Mouse (Mus musculus): ENCODE data around the gene Kif2a. TPM values are rescaled to one million over a fixed set of nuclear protein-coding genes. Genes with fewer than 3 reads are reported as not detected.
A peak's percentile ranks its signal among the peaks of the same experiment; 100 is the strongest.

Kif2a gene
- polyA plus RNA-seq, 1 experiment from 2014 or later = 33.2 TPM

DNA sequence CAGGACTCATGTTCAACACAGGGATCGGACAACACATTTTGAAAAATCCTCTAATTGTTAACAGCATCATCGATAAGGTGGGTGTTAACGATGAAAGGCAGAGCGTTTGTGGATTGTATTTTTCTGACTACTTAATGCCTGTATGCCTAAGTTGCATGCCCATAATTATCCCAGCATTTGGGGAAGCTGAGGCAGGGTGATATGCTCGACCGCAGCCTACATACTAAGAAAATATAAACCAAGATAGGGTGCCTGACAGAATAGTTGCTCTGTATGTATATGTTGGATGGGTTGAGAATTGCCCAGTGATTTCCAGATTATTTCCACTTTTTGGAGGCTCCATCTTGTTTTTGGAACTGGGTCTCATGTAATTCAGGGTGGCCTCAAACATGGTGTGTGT lies 74.3 kb downstream of the Kif2a start:
- Histone ChIP-seq H3K4me3 (ENCODE audit: low read depth, low read length) (peak overlapping the region; percentile 88), H3K9ac (ENCODE audit: low read length) (peak overlapping the region; percentile 91), H3K36me3 (ENCODE audit: control insufficient read depth, insufficient read depth, low read length) (peaks cover 7% of the 10 kb centered on the region; the same call in 1 of the 2 replicates), H3K4me2 (ENCODE audit: low read depth) (peak overlapping the region; percentile 39), H3K4me1 (ENCODE audit: control insufficient read depth, insufficient read depth, low read length) (peaks cover 6% of the 10 kb centered on the region; the same call in 1 of the 2 replicates), H3K27ac (ENCODE audit: low read depth, low read length) (no peak overlapping the region), H3K9me3 (ENCODE audit: control insufficient read depth, low read length) (no peaks in the 10 kb centered on the region), H3K27me3 (ENCODE audit: control insufficient read depth, insufficient read depth, low read length) (no peaks in the 10 kb centered on the region)
- ATAC-seq (ENCODE audit: insufficient read depth, low FRiP score, low TSS enrichment) = no peak
- no peak for DNase-seq (ENCODE audit: low spot score)
- WGBS = 5% methylated on average over 6 of the region's 6 CpGs

GRCm38 (mm10) chr13:106946594-106947540 lies 75.1 kb downstream of the Kif2a start, which contains the start of gene Dimt1:
Dimt1 (plus strand) TSS chr13:106947127.
- Histone ChIP-seq H3K4me3 (ENCODE audit: low read depth, low read length) (peak within 1 kb of the TSS; percentile 88), H3K4me2 (ENCODE audit: low read depth) (peak within 1 kb of the TSS; percentile 52), H3K4me1 (ENCODE audit: control insufficient read depth, insufficient read depth, low read length) (peaks cover 6% of the 10 kb centered on the region; the same call in 1 of the 2 replicates), H3K9ac (ENCODE audit: low read length) (peak within 1 kb of the TSS; percentile 91), H3K9me3 (ENCODE audit: control insufficient read depth, low read length) (no peaks in the 10 kb centered on the region), H3K36me3 (ENCODE audit: control insufficient read depth, insufficient read depth, low read length) (peaks cover 4% of the 10 kb centered on the region; the same call in 1 of the 2 replicates), H3K27ac (ENCODE audit: low read depth, low read length) (0 out of 2 replicates have a peak within 1 kb of the TSS, but pooled peaks have one; percentile 39), H3K27me3 (ENCODE audit: control insufficient read depth, insufficient read depth, low read length) (no peaks in the 10 kb centered on the region)
- peak; percentile 99 for ATAC-seq (ENCODE audit: insufficient read depth, low FRiP score, low TSS enrichment)
- under 1% methylated on average over 68 of the region's 68 CpGs for WGBS
- DNase-seq (ENCODE audit: low spot score) = peak; percentile 94

DNA sequence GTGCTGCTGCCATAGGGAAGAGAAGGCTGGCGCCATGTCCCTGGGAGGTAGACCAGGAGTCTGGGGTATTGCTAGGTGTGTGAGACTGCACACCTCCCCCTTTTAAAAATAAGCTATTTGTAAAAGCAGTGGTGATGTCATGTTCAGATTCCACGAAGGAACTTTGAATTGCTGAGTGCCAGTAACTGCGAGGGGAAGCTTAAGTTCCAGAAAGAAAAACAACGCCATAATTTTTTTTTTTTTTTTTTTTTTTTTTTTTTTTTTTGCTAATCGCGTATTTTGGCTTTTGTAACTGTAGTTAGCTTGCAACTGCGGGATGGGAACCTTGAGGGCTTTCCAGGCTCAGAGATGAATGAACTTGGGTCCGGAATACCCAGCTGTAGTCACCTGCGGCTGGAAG lies 76.4 kb downstream of the Kif2a start:
- Histone ChIP-seq H3K9me3 (ENCODE audit: control insufficient read depth, low read length) (no peaks in the 10 kb centered on the region), H3K4me2 (ENCODE audit: low read depth) (no peak overlapping the region), H3K4me1 (ENCODE audit: control insufficient read depth, insufficient read depth, low read length) (peaks cover 6% of the 10 kb centered on the region; the same call in 1 of the 2 replicates), H3K36me3 (ENCODE audit: control insufficient read depth, insufficient read depth, low read length) (peaks cover 3% of the 10 kb centered on the region; the same call in 1 of the 2 replicates), H3K9ac (ENCODE audit: low read length) (no peak overlapping the region), H3K27me3 (ENCODE audit: control insufficient read depth, insufficient read depth, low read length) (no peaks in the 10 kb centered on the region), H3K27ac (ENCODE audit: low read depth, low read length) (no peak overlapping the region), H3K4me3 (ENCODE audit: low read depth, low read length) (no peak overlapping the region)
- DNase-seq (ENCODE audit: low spot score) (no peak), ATAC-seq (ENCODE audit: insufficient read depth, low FRiP score, low TSS enrichment) (no peak)
- 86% methylated on average over 9 of the region's 9 CpGs for WGBS

DNA sequence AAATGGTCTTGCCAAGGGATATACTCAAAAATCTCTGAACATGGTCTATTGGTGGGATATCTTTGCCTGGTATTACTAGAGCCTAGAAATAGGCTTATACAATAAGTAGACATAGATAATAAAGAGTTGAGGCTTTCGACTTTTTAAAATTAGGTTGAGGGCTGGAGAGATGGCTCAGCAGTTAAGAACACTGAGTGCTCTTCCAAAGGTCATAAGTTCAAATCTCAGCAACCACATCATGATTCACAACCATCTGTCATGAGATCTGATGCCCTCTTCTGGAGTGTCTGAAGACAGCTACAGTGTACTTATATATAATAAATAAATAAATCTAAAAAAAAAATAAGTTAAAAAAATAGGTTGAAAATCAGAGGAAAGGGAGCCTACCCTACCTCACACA lies 79.2 kb downstream of the Kif2a start:
- Histone ChIP-seq H3K27me3 (ENCODE audit: control insufficient read depth, insufficient read depth, low read length) (no peaks in the 10 kb centered on the region), H3K9me3 (ENCODE audit: control insufficient read depth, low read length) (no peaks in the 10 kb centered on the region), H3K4me3 (ENCODE audit: low read depth, low read length) (no peak overlapping the region), H3K4me1 (ENCODE audit: control insufficient read depth, insufficient read depth, low read length) (no peaks in the 10 kb centered on the region; the same call in 1 of the 2 replicates), H3K27ac (ENCODE audit: low read depth, low read length) (no peak overlapping the region), H3K36me3 (ENCODE audit: control insufficient read depth, insufficient read depth, low read length) (no peaks in the 10 kb centered on the region), H3K9ac (ENCODE audit: low read length) (no peak overlapping the region), H3K4me2 (ENCODE audit: low read depth) (no peak overlapping the region)
- DNase-seq (ENCODE audit: low spot score) (no peak), ATAC-seq (ENCODE audit: insufficient read depth, low FRiP score, low TSS enrichment) (no peak)
- 89% methylated on average over 1 of the region's 1 CpGs for WGBS

DNA sequence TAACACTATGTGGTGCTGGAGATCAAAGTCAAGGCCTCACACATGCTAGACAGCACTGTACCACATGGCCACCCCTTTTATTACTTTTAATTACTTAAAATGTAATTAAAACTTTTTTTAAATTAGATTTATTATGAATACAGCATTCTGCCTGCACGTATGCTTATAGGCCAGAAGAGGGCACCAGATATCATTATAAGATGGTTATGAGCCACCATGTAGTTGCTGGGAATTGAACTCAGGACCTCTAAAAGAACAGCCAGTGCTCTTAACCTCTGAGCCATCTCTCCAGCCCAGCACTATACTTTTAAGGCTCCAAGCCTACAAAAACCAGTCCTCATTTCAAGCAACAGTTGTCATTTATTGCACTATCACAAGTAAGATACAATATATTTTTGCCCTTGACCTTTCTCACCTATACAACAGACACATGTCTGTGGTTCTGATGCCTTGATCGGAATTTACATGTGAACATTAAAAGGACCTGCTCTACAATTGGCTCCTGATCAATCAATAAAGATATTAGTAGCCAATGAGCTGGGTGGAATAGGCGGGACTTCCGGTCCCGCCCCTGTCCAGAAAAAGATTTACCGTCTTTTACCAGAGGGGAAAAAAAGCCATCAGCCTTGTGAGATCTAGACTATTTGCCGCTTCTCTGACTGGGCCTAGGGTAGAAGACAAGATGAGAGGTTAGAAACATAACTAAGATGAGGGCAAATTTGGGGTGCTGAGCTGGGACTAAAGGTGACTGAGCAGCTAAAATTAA lies 80.5 kb downstream of the Kif2a start:
- H3K36me3 ChIP-seq (ENCODE audit: control insufficient read depth, insufficient read depth, low read length) = no peaks in the 10 kb centered on the region
- 26% methylated on average over 7 of the region's 7 CpGs for WGBS

GRCm38 (mm10) chr13:106937138-106937472 lies 84.8 kb downstream of the Kif2a start:
- Histone ChIP-seq H3K4me2 (ENCODE audit: low read depth) (peak overlapping the region; percentile 41), H3K4me3 (ENCODE audit: low read depth, low read length) (peak overlapping the region; percentile 98), H3K9me3 (ENCODE audit: control insufficient read depth, low read length) (no peaks in the 10 kb centered on the region), H3K9ac (ENCODE audit: low read length) (no peak overlapping the region; the same call in 1 of the 2 replicates), H3K27ac (ENCODE audit: low read depth, low read length) (no peak overlapping the region), H3K27me3 (ENCODE audit: control insufficient read depth, insufficient read depth, low read length) (no peaks in the 10 kb centered on the region), H3K4me1 (ENCODE audit: control insufficient read depth, insufficient read depth, low read length) (peaks cover 4% of the 10 kb centered on the region; the same call in 1 of the 2 replicates), H3K36me3 (ENCODE audit: control insufficient read depth, insufficient read depth, low read length) (no peaks in the 10 kb centered on the region)
- 27% methylated on average over 7 of the region's 7 CpGs for WGBS
- ATAC-seq (ENCODE audit: insufficient read depth, low FRiP score, low TSS enrichment) = no peak; the same call in 1 of the 2 replicates
- DNase-seq (ENCODE audit: low spot score) = no peak

More for the DNA sequence above, 80.5 kb downstream of the Kif2a start:
- H3K9ac ChIP-seq (ENCODE audit: low read length) = no peak overlapping the region
- no peaks in the 10 kb centered on the region for H3K27me3 ChIP-seq (ENCODE audit: control insufficient read depth, insufficient read depth, low read length)
- DNase-seq (ENCODE audit: low spot score) (peak; percentile 34), ATAC-seq (ENCODE audit: insufficient read depth, low FRiP score, low TSS enrichment) (no peak)
- H3K4me3 ChIP-seq (ENCODE audit: low read depth, low read length) = no peak overlapping the region
- no peaks in the 10 kb centered on the region for H3K9me3 ChIP-seq (ENCODE audit: control insufficient read depth, low read length)
- H3K27ac ChIP-seq (ENCODE audit: low read depth, low read length) = no peak overlapping the region
- no peak overlapping the region for H3K4me2 ChIP-seq (ENCODE audit: low read depth)
- no peaks in the 10 kb centered on the region for H3K4me1 ChIP-seq (ENCODE audit: control insufficient read depth, insufficient read depth, low read length)

DNA sequence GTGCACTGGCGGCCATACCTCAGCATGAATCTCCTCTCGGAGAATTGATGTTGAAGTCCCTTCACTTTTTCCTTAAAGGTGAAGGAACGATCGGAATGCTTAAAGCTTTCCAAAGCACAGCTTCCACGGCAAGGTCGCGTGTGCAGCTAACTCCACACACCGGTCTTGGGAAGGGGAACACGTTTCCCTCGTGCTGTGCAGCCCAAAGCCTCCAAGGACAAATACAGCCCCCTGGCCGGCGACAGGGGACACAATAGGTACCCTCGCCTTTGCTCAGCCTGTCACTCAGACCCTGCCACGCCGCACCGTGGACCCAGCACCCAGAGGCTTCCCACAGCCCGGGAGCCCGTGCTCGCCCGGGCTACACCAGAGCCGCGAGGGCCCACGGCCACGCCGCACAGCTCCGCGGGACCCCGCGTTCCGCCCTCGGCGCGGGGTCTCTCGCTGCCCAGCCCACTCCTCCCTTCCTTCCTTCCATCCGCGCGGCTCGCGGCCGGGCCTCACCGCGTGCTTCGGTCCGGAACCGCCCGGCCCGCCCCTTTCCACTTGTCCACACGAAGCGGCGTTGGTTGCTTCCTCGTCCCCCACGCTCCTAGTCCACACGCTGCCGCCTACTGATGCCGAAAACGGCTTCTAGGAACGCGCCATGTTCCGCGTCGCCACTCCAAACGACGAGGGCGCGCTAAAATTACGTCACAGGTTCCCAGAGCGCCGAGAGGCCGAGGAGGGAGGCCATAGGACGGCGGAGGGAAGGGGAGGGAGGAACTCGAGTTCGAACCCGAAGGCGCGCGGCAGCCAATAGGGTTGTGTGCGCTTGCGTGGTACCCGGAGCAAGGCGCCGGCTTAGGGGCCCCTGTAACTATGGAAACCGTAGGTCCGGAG lies 85.4 kb downstream of the Kif2a start, which contains the start of gene Ipo11:
Ipo11 (minus strand) TSS at position 703 of the 882 bp plus-strand sequence.
- Histone ChIP-seq H3K36me3 (ENCODE audit: control insufficient read depth, insufficient read depth, low read length) (no peaks in the 10 kb centered on the region), H3K9ac (ENCODE audit: low read length) (peak within 1 kb of the TSS; percentile 91), H3K9me3 (ENCODE audit: control insufficient read depth, low read length) (no peaks in the 10 kb centered on the region), H3K27me3 (ENCODE audit: control insufficient read depth, insufficient read depth, low read length) (no peaks in the 10 kb centered on the region), H3K27ac (ENCODE audit: low read depth, low read length) (peak within 1 kb of the TSS; percentile 68), H3K4me2 (ENCODE audit: low read depth) (peak within 1 kb of the TSS; percentile 69), H3K4me3 (ENCODE audit: low read depth, low read length) (peak within 1 kb of the TSS; percentile 98), H3K4me1 (ENCODE audit: control insufficient read depth, insufficient read depth, low read length) (peaks cover 4% of the 10 kb centered on the region; the same call in 1 of the 2 replicates)
- under 1% methylated on average over 72 of the region's 84 CpGs for WGBS
- ATAC-seq (ENCODE audit: insufficient read depth, low FRiP score, low TSS enrichment) (peak; percentile 99), DNase-seq (ENCODE audit: low spot score) (peak; percentile 97)

DNA sequence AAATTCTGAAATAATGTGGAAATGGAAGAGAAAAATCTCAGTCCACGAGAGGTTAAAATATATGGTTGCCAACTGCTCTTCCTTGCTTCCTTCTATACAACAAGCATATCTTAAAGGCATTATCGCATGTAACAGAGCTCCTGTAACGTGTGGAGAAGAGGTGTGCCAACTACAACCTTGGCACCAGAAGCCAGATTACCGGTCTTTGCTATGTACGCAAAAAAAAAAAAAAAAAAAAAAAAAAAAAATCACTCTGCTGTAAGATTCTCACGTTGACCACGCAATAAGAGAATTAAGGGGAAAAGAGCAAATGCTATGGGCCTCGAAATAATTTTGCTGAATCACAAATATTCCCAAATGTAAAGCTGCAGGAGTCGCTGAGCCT lies 86.1 kb downstream of the Kif2a start:
- peak overlapping the region; percentile 98 for H3K4me3 ChIP-seq (ENCODE audit: low read depth, low read length)
- H3K4me2 ChIP-seq (ENCODE audit: low read depth) = peak overlapping the region; percentile 69
- no peaks in the 10 kb centered on the region for H3K9me3 ChIP-seq (ENCODE audit: control insufficient read depth, low read length)
- peaks cover 4% of the 10 kb centered on the region; the same call in 1 of the 2 replicates for H3K4me1 ChIP-seq (ENCODE audit: control insufficient read depth, insufficient read depth, low read length)
- H3K9ac ChIP-seq (ENCODE audit: low read length) = peak overlapping the region; percentile 91
- ATAC-seq (ENCODE audit: insufficient read depth, low FRiP score, low TSS enrichment) (no peak), DNase-seq (ENCODE audit: low spot score) (no peak)
- no peak overlapping the region for H3K27ac ChIP-seq (ENCODE audit: low read depth, low read length)
- no peaks in the 10 kb centered on the region for H3K27me3 ChIP-seq (ENCODE audit: control insufficient read depth, insufficient read depth, low read length)
- no peaks in the 10 kb centered on the region for H3K36me3 ChIP-seq (ENCODE audit: control insufficient read depth, insufficient read depth, low read length)
- 10% methylated on average over 9 of the region's 9 CpGs for WGBS
